Mouse (Mus musculus) left cerebral cortex, adult 2 months (tissue): ENCODE results near the gene Zmiz2. TPM values are rescaled to one million over a fixed set of nuclear protein-coding genes. Genes with fewer than 3 reads are reported as not detected.

ENCODE experiments used
- DNase-seq, 2 experiments: peaks; one replicate each; pipeline ENCODE4 v3.0.0; 2021 to 2022; ENCODE audit warnings: low spot score in 2 of 2, mixed read lengths in 1 of 2; ENCODE audit errors: extremely low spot score in 1 of 2
- H3K27ac ChIP-seq: fragments of 200-600 bp; 2 replicates; pipeline ENCODE4 v1.8.1; 2022
- H3K4me3 ChIP-seq: fragments of 200-600 bp; 2 replicates; pipeline ENCODE4 v1.8.1; 2022
- CTCF ChIP-seq: fragments of 200-600 bp; IDR thresholded peaks from 2 replicates; pipeline ENCODE4 v1.8.1; 2022; ENCODE audit warnings: antibody characterized with exemption, mild to moderate bottlenecking, moderate library complexity
- intact Hi-C: fragments of 180-260 bp; cut with DNase I; formaldehyde crosslinking; loops from one replicate; pipeline ENCODE4 v1.15.1; 2025
- total RNA-seq, 2 experiments: library from RNA; stranded (reverse); gene quantifications; 2 replicates each; pipeline ENCODE4 v1.2.3; 2021

The Zmiz2 gene
- total RNA-seq, 2 experiments from 2014 or later = 226 to 228 TPM

DNA sequence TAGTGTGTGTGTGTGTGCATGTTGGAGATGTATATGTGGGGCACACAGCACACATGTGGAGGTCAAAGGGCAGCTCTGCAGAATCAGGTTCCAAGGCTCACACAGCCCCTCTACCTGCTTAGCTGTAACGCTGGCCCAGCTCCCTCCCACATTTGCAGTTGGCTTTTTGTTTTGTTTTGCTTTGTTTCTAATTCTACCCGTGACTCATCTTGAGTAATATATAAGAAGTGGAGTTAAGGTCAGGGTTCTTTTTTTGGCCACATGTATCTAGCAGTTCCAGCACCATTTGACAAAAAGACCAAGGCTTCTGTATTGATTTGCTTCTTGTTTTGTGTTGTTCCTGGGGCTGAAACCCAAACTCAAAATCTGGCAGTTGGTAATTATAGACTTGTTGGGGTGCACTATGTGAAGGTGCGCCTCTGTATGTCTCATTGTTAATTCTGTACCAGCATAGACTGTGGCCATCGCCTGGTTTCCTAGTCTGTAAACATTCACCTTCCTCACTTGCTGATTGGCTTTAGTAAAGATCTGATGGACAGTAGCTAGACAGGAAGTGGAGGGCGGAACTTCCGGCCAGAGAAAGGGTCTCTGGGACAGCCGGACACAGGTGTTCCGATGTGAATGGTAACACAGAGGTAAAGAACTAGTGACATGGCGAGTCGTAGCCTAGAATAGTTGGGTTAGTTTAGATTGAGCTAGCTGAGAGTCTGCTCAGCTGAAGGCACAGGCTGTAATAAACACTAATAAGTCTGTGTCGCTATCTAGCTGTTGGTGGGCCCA is 17.3 kb upstream of the Zmiz2 start:
- intact Hi-C loops = no loop called here
- no peak for TF ChIP-seq CTCF
- H3K4me3 ChIP-seq = no peak overlapping the region
- no peak overlapping the region for H3K27ac ChIP-seq
- DNase-seq = no peak

DNA sequence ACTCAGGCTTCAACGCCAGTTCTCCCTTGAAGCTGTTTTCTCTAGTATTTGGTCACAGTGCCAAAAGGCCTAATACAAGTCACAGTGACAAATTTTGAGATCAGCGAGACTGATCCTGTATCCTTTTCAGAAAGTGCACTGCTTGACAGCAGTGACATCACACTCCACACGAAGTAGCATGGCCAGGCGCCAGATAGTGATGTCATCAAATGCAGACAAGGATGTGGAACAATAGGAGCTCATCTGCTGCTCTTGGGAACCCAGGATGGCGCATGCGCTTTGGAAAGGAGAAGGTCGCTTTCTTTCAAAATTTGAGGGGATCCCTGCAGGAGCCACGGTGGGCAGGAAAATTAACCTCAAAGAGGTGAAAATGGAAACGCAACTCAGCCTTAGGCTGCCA is 16.1 kb upstream of the Zmiz2 start:
- no peak for TF ChIP-seq CTCF
- intact Hi-C loops = no loop called here
- Histone ChIP-seq H3K27ac (no peak overlapping the region), H3K4me3 (no peak overlapping the region)
- DNase-seq = no peak

DNA sequence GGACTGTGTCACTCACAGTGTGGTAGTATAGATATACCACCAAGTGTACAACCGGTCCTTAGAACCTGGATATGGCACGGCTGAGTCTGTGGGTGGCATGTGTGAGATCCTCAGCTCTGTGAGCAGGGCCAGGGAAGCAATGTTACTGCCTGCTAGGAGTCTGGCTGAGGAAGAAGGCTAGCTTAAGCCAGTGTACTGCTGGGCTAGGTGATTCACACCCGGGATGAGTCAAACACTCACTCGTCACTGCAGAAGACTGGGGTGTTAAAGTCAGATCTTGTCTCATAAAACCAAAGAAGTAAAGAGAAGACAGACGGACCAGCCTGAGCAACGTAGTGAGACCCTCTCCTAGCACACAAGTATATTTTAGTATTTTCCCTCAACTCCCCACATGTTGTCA is 8.0 kb upstream of the Zmiz2 start:
- Histone ChIP-seq H3K4me3 (no peak overlapping the region), H3K27ac (no peak overlapping the region)
- intact Hi-C loops = no loop called here
- TF ChIP-seq CTCF = no peak
- no peak for DNase-seq

DNA sequence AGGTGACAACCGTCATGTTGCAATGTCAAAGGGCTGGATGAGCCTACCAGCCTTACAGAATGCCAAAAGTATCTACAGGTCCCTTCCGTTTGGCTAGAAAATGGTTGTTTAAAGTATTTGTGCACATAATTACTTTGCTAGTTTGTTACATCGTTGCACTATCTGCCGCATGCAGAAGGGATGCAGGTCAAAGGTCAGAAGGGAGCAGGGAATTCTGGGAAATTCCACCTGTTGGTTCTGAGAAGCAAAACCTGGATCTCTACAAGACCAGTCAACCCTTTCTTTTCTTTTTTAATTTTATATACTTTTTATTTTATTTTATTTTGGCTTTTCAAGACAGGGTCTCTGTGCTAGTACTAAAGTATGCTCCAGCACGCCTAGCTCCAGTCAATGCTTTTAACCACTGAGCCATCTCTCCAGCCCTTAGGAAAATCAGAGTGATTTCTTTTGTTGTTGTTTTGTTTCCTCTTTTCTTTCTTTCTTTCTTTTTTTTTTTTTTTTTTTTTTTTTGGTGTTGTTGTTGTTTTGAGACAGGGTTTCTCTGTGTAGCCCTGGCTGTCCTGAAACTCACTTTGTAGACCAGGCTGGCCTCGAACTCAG is 648 bp upstream of the Zmiz2 start:
- no peak for DNase-seq
- TF ChIP-seq CTCF = no peak; the same call in 1 of the 2 replicates
- Histone ChIP-seq H3K27ac (peak overlapping the region; percentile 90), H3K4me3 (peak overlapping the region; percentile 95; the same call in 1 of the 2 replicates)
- intact Hi-C loops = no loop called here

DNA sequence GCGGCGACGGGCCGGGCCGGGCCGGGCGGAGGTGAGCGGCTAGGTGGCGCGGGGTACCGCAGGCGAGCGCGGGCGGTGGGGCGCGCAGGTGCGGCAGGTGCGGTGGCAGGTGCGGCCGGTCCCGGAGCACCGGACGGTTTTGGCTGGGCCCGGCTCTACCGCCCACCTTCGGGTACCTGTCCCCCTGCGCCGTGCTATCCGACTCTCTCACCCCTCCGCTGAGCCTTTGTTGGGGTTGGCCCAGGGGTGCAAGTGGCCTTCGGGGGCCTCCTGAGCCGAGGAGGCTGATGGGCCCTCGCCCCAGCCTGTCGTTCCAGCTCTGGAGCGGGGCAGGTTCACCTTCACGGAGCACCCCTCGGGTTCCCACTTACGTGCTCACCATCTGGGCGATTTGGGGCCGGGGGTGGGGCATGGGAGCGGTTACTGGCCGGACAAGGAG is 628 bp downstream of the Zmiz2 start:
- intact Hi-C loops = loop anchor here (1.0 kb wide), 1 partner anchor 27 kb away; no protein-coding TSS in a partner anchor
- peak overlapping the region; percentile 95 for H3K4me3 ChIP-seq
- peak overlapping the region; percentile 85 for H3K27ac ChIP-seq
- TF ChIP-seq CTCF = no peak
- DNase-seq = no peak

DNA sequence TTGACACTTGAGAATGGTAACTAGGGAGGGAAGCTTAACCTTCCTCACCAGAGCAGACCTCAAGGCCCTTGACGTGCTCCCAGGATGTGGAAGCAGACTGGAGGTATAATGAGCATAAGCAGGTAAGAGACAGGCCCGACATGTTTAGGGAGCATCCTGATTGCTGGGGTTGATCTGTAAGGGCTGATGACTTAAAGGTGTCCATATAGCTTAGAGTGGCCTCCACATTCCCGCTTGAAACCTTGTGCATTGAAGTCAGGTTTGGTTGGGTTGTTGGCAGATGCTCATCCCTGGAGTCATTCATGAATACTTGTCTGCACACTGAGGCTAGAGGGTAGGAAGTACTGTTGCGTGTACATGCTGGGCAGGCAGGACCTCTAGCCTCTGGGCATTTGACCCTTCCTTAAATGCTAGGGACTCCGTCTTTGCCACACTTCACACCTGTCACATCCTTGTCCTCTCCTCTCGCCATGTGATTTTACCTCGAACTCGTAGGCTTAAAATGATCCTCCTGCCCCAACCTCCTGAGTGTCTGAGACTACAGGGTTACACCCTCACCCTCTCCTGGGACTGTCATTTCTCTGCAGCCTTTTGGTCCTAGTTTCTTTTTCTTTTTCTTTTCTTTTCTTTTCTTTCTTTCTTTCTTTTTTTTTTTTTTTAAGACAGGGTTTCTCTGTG is 1.6 kb downstream of the Zmiz2 start:
- intact Hi-C loops = no loop called here
- TF ChIP-seq CTCF = no peak
- DNase-seq = no peak
- Histone ChIP-seq H3K27ac (no peak overlapping the region), H3K4me3 (peak overlapping the region; percentile 95)

DNA sequence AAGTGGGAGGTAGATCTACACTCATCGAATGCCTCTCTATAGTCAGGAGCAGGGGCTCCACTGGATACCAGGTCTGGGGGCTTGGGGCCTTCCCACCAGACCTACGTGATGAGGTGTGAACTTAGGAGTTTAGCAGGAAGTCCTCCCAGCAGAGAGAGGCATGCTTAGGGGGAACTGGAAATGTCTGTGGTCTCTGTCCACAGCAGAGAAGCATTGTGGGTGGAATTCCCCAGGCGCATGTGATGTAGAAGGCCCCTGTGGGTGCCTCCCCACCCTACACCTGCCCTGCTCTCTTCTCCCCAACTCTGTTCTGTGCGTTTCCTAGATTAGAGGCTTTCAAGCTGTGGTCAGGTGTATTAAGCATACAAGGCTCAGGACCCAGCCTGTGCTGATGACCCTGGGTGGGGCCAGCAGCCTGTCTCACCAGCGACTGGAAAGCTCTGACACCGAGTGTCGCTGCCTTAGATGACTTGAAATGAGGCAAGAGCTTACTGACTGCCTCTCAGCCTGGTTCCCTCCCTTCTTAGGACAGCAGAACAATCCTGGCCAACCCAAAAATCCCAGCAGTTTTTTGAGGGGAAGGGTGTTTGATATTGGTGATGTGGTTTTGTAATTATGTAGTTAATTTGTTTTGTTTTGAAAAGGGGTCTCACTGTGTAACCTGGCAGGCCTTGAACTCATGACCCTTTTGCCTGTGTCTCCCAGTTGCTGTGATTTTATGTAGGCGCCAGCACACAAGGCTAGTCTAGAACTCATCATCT is 2.8 kb downstream of the Zmiz2 start:
- intact Hi-C loops = no loop called here
- no peak for DNase-seq
- Histone ChIP-seq H3K4me3 (no peak overlapping the region), H3K27ac (no peak overlapping the region)
- no peak for TF ChIP-seq CTCF

DNA sequence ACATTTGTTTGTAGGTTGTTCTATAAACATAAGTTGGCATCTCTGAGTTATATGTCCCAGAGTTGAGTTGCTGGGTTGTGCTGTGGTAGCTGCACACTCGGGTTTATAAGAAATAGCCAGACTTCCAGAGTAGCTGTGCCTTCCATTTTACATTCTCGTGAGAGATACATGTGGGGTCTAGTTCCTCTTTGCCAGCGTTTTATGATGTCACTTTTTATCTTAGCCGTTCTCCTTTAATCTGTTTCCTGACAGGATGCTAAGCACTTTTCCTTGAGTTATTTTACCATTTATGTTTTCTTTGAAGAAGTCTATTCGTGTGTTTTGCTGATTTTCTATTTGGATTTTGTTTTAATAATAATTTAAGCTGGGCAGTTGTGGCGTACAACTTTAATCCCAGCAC is 4.0 kb downstream of the Zmiz2 start:
- no peak for DNase-seq
- no peak for TF ChIP-seq CTCF
- no peak overlapping the region for H3K27ac ChIP-seq
- no peak overlapping the region for H3K4me3 ChIP-seq
- intact Hi-C loops = no loop called here

DNA sequence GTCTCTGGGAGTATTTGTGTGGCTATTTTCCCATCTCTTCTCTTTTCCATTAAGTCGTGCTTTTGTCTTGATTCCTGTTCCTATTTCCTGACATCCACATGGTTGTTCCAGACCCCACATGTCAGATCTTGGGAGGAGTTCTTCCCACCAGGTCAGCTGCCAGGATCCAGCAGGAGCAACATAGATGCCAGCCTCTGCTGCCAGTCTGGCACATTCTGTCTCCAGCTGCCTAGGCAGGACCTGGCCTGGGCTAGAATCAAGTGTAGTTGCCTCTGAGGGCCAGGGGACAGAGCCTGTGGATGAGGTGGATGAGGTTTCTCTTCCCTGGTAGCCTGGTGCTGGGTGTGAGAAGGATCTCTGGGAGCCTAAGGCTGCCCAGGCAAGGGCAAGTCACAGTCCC is 5.0 kb downstream of the Zmiz2 start:
- Histone ChIP-seq H3K4me3 (no peak overlapping the region), H3K27ac (no peak overlapping the region)
- TF ChIP-seq CTCF = no peak
- no peak for DNase-seq
- intact Hi-C loops = no loop called here

DNA sequence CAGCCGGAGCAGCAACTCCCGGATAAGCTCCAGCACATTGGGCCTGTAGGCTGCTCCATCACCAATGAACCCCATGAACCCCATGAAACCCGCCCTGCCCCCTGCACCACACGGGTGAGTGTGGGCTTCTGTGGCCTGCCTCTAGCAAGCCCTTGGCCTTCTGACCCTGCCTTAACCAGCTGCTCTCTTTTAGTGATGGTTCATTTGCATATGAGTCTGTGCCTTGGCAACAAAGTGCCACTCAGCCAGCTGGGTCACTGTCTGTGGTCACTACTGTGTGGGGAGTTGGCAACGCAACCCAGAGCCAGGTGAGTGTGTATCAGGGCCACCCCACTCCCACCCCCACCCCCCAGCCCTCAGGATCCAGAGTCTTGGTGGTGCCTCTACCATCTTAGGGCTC is 6.7 kb downstream of the Zmiz2 start:
- H3K4me3 ChIP-seq = no peak overlapping the region
- no peak overlapping the region for H3K27ac ChIP-seq
- intact Hi-C loops = no loop called here
- DNase-seq = no peak
- no peak for TF ChIP-seq CTCF

DNA sequence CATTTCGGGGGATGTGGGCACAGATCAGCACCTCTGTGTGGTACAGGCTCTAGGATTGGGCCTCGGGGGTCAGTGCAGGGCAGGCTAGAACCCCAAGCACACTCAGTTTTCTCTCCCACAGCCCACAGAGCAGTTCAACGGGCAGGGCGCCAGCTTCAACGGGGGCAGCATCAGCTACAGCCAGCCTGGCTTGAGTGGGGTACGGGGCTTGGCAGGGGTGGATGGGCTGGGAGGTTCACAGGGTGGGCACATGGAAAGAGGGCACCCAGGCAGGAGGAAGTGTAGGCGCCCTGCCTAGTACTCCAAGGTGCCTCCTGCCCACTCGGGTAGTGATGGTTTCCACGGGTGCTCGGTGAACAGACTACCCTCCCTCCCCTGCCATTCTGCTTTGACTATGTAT is 9.3 kb downstream of the Zmiz2 start:
- TF ChIP-seq CTCF = no peak
- intact Hi-C loops = no loop called here
- DNase-seq = no peak
- H3K27ac ChIP-seq = no peak overlapping the region
- H3K4me3 ChIP-seq = no peak overlapping the region
